Mouse (Mus musculus) heart, embryonic 15.5 days (tissue): ENCODE data around the gene Kif16b. TPM values are rescaled to one million over a fixed set of nuclear protein-coding genes. Genes with fewer than 3 reads are reported as not detected.
"Not testable (repeated sequence)": the region's sequence is repeated elsewhere in the genome, so short reads cannot be mapped to it uniquely, and the experiment has no call there.

Experiments used
- ATAC-seq: fragments of 200-750 bp; cut with Nextera tagmentation; replicated peaks from 2 replicates; pipeline ENCODE4 v1.8.0; 2017; ENCODE audit warnings: low read depth, moderate TSS enrichment; ENCODE audit not compliant: insufficient number of reproducible peaks, insufficient read depth, low FRiP score
- H3K27ac ChIP-seq: fragments of 300-500 bp; sonication (generic); 2 replicates; pipeline ENCODE4 v1.5.1; 2015; ENCODE audit warnings: mild to moderate bottlenecking, inconsistent platforms
- H3K27me3 ChIP-seq: fragments of 300-500 bp; sonication (generic); 2 replicates; pipeline ENCODE4 v1.6.1; 2015; ENCODE audit warnings: inconsistent platforms
- H3K36me3 ChIP-seq: fragments of 300-500 bp; sonication (generic); 2 replicates; pipeline ENCODE4 v1.6.1; 2015; ENCODE audit warnings: mild to moderate bottlenecking, inconsistent platforms
- H3K4me1 ChIP-seq: fragments of 300-500 bp; sonication (generic); replicated peaks from 2 replicates; pipeline ENCODE4 v1.6.1; 2015; ENCODE audit warnings: inconsistent platforms
- H3K4me2 ChIP-seq: fragments of 300-500 bp; sonication (generic); 2 replicates; pipeline ENCODE4 v1.6.1; 2015; ENCODE audit warnings: inconsistent platforms, mild to moderate bottlenecking, moderate library complexity
- H3K4me3 ChIP-seq: fragments of 300-500 bp; sonication (generic); 2 replicates; pipeline ENCODE4 v1.5.1; 2015; ENCODE audit warnings: mild to moderate bottlenecking, inconsistent platforms
- H3K9ac ChIP-seq: fragments of 300-500 bp; sonication (generic); 2 replicates; pipeline ENCODE4 v1.6.1; 2015; ENCODE audit warnings: mild to moderate bottlenecking, inconsistent platforms
- H3K9me3 ChIP-seq: fragments of 300-500 bp; sonication (generic); replicated peaks from 2 replicates; pipeline ENCODE4 v1.6.1; 2016; ENCODE audit warnings: inconsistent platforms
- WGBS: fragments of 180-500 bp; shearing (Covaris S2); methylation state at CpG from one replicate; pipeline ENCODE4 v1.1.7; 2015; ENCODE audit warnings: mixed read lengths; 5-methylcytosine and 5-hydroxymethylcytosine counted together
- polyA plus RNA-seq: library from polyadenylated mRNA; unstranded; fragments of >200 nt; fragmentation: Nextera tagmentation; extraction: Ambion mirVana; gene quantifications from 2 replicates; pipeline ENCODE4 v1.2.1, GENCODE M21; 2015

Kif16b gene
- polyA plus RNA-seq, 1 experiment from 2014 or later = 10.2 TPM

DNA sequence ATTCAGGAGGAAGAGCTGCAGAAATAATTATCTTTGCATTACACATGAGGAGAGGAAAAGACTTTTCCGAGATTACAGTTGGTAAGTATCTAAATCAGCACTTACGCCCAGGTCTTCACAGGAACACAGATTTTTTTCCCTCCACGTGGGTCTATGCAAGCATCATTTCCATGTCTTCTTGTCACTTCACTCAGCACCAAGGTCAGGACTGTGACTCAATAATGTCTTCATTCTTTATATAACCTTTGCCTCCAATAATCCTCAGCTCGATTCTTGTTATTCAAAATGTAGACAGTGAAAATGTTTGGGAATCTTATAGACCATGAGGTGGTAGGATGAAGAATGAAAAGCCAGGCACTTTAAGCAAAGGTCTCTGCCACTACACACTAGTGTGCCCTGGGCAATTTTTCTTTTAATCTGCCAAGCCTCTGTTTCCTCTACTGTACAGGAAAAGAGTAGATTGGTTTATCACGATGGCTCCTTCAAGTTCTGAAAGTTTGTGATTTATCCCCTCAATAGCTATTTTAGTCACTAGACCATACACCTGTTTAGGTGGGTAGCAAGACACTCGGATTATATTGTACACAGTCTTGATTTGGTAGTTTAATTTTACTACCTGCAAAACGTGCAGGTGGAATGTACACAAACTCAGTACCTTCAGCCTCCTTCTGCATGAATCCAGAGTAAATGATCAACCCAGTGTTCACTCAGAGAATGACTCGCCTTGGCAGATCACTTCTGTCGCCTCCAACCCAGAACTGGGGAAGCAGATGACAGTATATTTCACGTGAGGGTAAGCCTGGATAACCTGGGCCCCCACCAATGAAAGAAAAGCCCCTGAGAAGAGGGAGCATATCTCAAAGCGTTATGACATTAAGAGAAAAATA lies 316.2 kb downstream of the Kif16b start:
- Histone ChIP-seq H3K9me3 (no peaks in the 10 kb centered on the region), H3K4me1 (peaks cover 7% of the 10 kb centered on the region), H3K27me3 (no peaks in the 10 kb centered on the region), H3K36me3 (no peaks in the 10 kb centered on the region), H3K27ac (no peak overlapping the region), H3K4me3 (no peak overlapping the region), H3K9ac (no peak overlapping the region), H3K4me2 (no peak overlapping the region)
- ATAC-seq = no peak
- WGBS = 78% methylated on average over 11 of the region's 11 CpGs

DNA sequence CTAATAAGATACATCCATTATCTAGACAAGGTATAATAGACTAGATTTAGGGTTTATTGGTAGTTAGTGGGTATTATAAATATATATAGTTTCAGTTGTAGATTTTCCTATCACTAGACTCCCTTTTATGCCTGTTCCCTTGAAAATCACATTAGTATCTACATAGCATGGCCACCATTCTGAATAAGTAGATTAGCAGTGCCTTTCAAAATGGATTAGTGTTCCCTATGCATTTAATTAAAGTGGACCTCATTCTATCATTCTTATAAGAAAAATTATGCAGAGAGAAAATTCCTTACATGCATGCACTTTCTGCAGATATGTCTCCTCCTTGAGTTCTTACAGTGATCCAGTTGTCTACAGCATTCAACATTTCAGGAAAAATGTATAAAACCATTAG lies 320.9 kb downstream of the Kif16b start:
- Histone ChIP-seq H3K36me3 (no peaks in the 10 kb centered on the region), H3K27ac (no peak overlapping the region), H3K4me3 (no peak overlapping the region), H3K9ac (no peak overlapping the region), H3K27me3 (no peaks in the 10 kb centered on the region), H3K9me3 (no peaks in the 10 kb centered on the region), H3K4me1 (peaks cover 5% of the 10 kb centered on the region), H3K4me2 (no peak overlapping the region)
- ATAC-seq = no peak

DNA sequence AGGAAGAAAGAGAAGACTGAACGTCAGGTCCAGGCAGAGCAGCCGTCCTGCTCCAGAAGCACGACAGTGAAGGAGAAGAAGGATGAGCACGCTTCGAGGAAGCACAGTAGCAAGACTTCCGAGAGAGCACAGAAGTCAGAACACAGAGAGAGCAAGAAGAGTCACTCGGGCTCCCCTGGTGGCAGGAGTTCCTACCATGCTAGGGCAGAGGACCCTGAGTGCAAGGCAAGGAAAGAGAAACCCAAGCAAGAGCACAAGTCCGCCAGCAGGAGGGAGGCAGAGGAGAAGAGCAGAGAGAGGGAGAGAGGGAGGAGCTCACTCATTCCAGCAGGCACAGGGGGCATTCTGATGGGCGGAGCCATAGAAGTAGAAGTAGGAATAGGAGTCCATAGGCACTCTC lies 323.9 kb downstream of the Kif16b start:
- ATAC-seq = not testable (repeated sequence)
- WGBS = 59% methylated on average over 9 of the region's 9 CpGs

DNA sequence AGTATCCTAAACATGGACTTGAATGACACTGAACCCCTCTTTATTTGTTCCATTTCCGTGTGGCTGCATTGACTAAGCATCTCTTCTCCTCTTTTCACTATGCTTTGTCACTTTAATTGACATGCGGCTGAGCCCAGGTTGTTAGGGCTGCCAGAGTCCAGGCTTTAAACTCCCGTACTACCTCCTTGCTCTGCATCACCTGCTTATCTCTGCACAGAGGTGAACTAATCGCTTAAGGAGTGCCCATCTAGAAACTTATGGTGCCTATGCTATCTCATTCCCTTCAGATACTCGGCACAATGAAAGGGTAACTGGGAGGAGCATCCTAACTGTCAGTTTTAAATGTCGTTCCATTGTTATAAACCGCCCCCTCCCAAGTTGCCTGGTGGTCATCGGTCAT lies 331.6 kb downstream of the Kif16b start:
- ATAC-seq = no peak
- Histone ChIP-seq H3K4me1 (no peaks in the 10 kb centered on the region), H3K4me3 (no peak overlapping the region), H3K36me3 (no peaks in the 10 kb centered on the region), H3K27me3 (no peaks in the 10 kb centered on the region), H3K9me3 (no peaks in the 10 kb centered on the region), H3K9ac (no peak overlapping the region), H3K4me2 (no peak overlapping the region), H3K27ac (no peak overlapping the region)
- 69% methylated on average over 8 of the region's 8 CpGs for WGBS

More for the DNA sequence above, 323.9 kb downstream of the Kif16b start:
- H3K27me3 ChIP-seq, H3K9ac ChIP-seq, H3K36me3 ChIP-seq, H3K4me1 ChIP-seq, H3K4me3 ChIP-seq, H3K4me2 ChIP-seq, H3K27ac ChIP-seq, H3K9me3 ChIP-seq: not testable (repeated sequence)

Other genes with a start within 250 kb of the Kif16b start
- 34.0 and 41.2 TPM in 2 replicates for gene Snrpb2, start 161.5 kb upstream of the Kif16b start, polyA plus RNA-seq
- gene Otor, start 176.9 kb upstream of the Kif16b start, polyA plus RNA-seq = 0.21 and 0.65 TPM in 2 replicates